Mouse (Mus musculus): Measurements from ENCODE around the gene Zer1. TPM values are rescaled to one million over a fixed set of nuclear protein-coding genes. Genes with fewer than 3 reads are reported as not detected.
A peak's percentile ranks its signal among the peaks of the same experiment; 100 is the strongest.

Gene Zer1
- polyA plus RNA-seq, 1 experiment from 2014 or later, result 15.1 TPM

DNA sequence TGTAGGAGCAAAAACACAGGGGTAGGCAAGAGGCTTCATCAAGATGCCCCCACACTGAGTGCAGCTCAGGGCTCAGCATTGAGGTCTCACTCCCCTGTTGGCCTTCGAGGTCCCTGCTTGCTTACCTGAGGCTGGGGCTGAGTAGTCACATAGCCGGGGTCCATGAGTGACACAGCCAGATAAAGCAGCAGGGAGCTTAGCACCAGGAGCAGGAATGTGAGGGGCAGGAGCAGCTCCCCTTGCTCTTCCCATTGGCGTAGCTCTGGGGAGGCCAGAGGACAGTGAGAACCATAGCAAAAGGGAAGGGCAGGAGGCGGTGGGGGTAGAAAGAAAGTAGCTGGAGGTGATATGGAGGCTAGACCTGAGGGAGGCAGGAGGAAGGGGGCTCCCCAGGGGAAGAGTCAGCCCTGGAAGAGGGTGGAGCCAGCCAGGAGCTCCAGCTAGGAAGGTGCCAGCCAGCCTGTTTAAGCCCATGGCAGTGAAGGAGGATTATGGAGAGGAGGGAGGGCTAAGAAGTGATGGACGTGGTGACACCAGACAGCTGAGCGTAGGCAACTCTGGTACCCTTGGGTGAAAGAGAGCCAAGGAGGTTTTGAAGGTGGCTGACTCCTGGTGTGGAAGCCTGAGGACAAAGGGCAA, 32.0 kb downstream of the Zer1 start:
- 54% methylated on average over 6 of the region's 6 CpGs for WGBS
- Histone ChIP-seq H3K4me1 (ENCODE audit: control insufficient read depth, insufficient read depth, low read length) (peaks cover 10% of the 10 kb centered on the region), H3K9ac (replicated peaks; ENCODE audit: low read length) (no peak overlapping the region), H3K27me3 (ENCODE audit: control insufficient read depth, insufficient read depth, low read length) (no peaks in the 10 kb centered on the region), H3K4me3 (replicated peaks; ENCODE audit: low read depth, low read length) (no peak overlapping the region), H3K36me3 (ENCODE audit: control insufficient read depth, insufficient read depth, low read length) (peaks cover 11% of the 10 kb centered on the region), H3K27ac (replicated peaks; ENCODE audit: low read depth, low read length) (no peak overlapping the region), H3K9me3 (ENCODE audit: control insufficient read depth, low read length) (no peaks in the 10 kb centered on the region), H3K4me2 (ENCODE audit: low read length) (peak overlapping the region; percentile 84)
- DNase-seq, result peak; percentile 5
- ATAC-seq (ENCODE audit: low FRiP score, low TSS enrichment), result no peak

DNA sequence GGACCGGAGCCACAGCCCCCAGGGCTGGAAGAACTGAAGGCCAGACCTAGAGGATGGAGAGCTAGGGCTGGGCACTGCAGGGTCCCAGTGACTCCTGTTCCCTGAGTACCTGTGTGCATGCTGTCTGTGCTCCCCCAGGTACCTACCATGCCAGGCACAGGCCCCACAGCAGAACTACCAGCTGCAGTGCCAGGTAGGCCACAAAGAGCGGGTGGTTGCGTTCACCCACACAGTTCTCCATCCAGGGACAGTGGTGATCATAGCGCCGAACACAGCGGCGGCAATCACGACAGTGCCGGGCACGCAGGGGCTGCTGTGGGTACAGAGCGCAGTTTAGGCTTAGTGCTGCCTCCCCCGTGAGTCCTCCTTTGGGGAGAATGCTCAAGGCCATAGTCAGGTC, 32.9 kb downstream of the Zer1 start:
- Histone ChIP-seq H3K9ac (replicated peaks; ENCODE audit: low read length) (no peak overlapping the region), H3K4me1 (ENCODE audit: control insufficient read depth, insufficient read depth, low read length) (peaks cover 10% of the 10 kb centered on the region), H3K9me3 (ENCODE audit: control insufficient read depth, low read length) (no peaks in the 10 kb centered on the region), H3K36me3 (ENCODE audit: control insufficient read depth, insufficient read depth, low read length) (peaks cover 3% of the 10 kb centered on the region; the same call in 1 of the 2 replicates), H3K4me2 (ENCODE audit: low read length) (no peak overlapping the region), H3K27me3 (ENCODE audit: control insufficient read depth, insufficient read depth, low read length) (no peaks in the 10 kb centered on the region), H3K27ac (replicated peaks; ENCODE audit: low read depth, low read length) (no peak overlapping the region), H3K4me3 (replicated peaks; ENCODE audit: low read depth, low read length) (no peak overlapping the region)
- DNase-seq (no peak), ATAC-seq (ENCODE audit: low FRiP score, low TSS enrichment) (no peak)
- 93% methylated on average over 12 of the region's 12 CpGs for WGBS

DNA sequence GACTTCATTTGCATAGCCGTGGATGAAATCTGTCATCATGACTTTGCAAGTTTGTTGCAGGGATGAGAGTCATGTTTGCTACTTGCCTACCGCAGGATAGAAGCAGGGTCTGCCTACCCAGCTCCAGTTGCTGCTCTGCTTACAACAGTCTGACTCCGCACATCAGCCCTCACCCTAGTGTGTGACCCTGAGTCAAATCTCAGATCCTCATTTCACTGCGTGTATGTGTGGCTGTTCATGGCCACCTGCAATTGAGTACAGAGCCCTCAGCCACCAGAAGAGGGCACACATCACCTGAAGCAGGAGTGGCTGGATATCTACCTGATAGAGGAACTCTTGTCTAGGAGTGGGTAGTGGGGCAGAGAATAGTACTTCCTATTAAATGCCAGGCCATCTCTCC, 37.1 kb downstream of the Zer1 start:
- Histone ChIP-seq H3K4me3 (replicated peaks; ENCODE audit: low read depth, low read length) (no peak overlapping the region), H3K4me2 (ENCODE audit: low read length) (no peak overlapping the region), H3K27me3 (ENCODE audit: control insufficient read depth, insufficient read depth, low read length) (no peaks in the 10 kb centered on the region), H3K9ac (replicated peaks; ENCODE audit: low read length) (no peak overlapping the region), H3K4me1 (ENCODE audit: control insufficient read depth, insufficient read depth, low read length) (no peaks in the 10 kb centered on the region), H3K9me3 (ENCODE audit: control insufficient read depth, low read length) (no peaks in the 10 kb centered on the region), H3K27ac (replicated peaks; ENCODE audit: low read depth, low read length) (no peak overlapping the region), H3K36me3 (ENCODE audit: control insufficient read depth, insufficient read depth, low read length) (no peaks in the 10 kb centered on the region; the same call in 1 of the 2 replicates)
- WGBS, result 91% methylated on average over 4 of the region's 4 CpGs
- no peak for ATAC-seq (ENCODE audit: low FRiP score, low TSS enrichment)
- DNase-seq, result no peak

DNA sequence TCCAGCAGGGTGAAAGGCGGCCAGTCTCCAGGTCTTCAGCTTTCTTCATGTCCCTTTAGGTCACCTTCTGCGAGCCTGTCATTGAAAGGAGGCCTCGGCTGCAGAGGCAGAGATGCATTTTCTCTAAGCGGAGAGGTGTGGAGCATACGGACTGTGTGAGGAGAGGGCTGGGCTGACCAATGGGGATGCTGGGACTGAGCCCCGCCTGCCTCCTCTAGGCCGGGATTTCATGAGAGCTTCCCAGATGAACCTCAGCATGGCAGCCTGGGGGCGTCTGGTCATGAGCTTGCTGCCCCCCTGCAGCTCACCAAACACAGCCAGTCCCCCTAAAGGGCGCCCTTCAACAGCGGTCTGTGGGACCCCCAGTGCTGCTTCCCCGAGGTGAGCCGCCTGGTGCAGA, 39.8 kb downstream of the Zer1 start:
- 4% methylated on average over 12 of the region's 12 CpGs for WGBS
- no peaks in the 10 kb centered on the region for H3K9me3 ChIP-seq (ENCODE audit: control insufficient read depth, low read length)
- ATAC-seq (ENCODE audit: low FRiP score, low TSS enrichment) (no peak), DNase-seq (peak; percentile 49)
- no peaks in the 10 kb centered on the region for H3K4me1 ChIP-seq (ENCODE audit: control insufficient read depth, insufficient read depth, low read length)
- H3K4me2 ChIP-seq (ENCODE audit: low read length), result peak overlapping the region; percentile 23
- H3K27ac ChIP-seq (replicated peaks; ENCODE audit: low read depth, low read length), result no peak overlapping the region
- H3K4me3 ChIP-seq (replicated peaks; ENCODE audit: low read depth, low read length), result no peak overlapping the region
- no peaks in the 10 kb centered on the region for H3K27me3 ChIP-seq (ENCODE audit: control insufficient read depth, insufficient read depth, low read length)
- H3K36me3 ChIP-seq (ENCODE audit: control insufficient read depth, insufficient read depth, low read length), result no peaks in the 10 kb centered on the region
- H3K9ac ChIP-seq (replicated peaks; ENCODE audit: low read length), result peak overlapping the region; percentile 18; the same call in 1 of the 2 replicates

GRCm38 (mm10) chr2:30084113-30084512, 40.3 kb downstream of the Zer1 start:
- Histone ChIP-seq H3K9ac (replicated peaks; ENCODE audit: low read length) (peak overlapping the region; percentile 18; the same call in 1 of the 2 replicates), H3K27me3 (ENCODE audit: control insufficient read depth, insufficient read depth, low read length) (no peaks in the 10 kb centered on the region), H3K9me3 (ENCODE audit: control insufficient read depth, low read length) (no peaks in the 10 kb centered on the region), H3K4me1 (ENCODE audit: control insufficient read depth, insufficient read depth, low read length) (no peaks in the 10 kb centered on the region), H3K27ac (replicated peaks; ENCODE audit: low read depth, low read length) (no peak overlapping the region), H3K4me2 (ENCODE audit: low read length) (peak overlapping the region; percentile 23), H3K4me3 (replicated peaks; ENCODE audit: low read depth, low read length) (no peak overlapping the region), H3K36me3 (ENCODE audit: control insufficient read depth, insufficient read depth, low read length) (no peaks in the 10 kb centered on the region)
- DNase-seq, result no peak
- ATAC-seq (ENCODE audit: low FRiP score, low TSS enrichment), result no peak
- 58% methylated on average over 5 of the region's 5 CpGs for WGBS

DNA sequence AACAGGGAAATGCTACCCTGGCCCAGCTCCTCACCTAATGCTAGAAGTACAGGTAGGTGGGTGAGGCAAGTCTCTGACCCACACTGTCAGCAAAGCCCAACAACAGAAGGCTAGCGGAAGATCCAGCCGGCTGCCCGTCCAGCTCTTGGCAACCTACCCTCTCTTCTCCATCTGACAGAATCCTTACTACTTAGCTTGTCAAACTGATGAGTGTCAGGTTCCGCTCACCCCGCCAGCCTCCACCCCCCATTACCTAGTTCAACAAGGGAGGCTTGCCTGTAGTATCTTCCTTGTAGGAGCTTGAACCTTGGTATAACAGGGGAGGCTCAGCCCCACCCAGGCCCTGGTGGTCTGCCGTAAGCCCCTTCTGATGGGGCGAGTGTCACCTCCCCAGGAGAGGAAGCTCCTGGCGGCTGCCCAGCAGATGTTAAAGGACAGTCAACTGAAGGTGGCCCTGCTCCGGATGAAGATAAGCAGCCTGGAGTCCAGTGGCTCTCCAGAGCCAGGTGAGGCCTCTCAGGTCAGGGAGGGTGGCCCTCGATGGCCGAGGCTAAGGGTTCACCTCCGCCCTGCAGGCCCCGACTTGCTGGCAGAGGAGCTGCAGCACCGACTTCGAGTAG, 44.1 kb downstream of the Zer1 start:
- no peak overlapping the region for H3K4me3 ChIP-seq (replicated peaks; ENCODE audit: low read depth, low read length)
- H3K27me3 ChIP-seq (ENCODE audit: control insufficient read depth, insufficient read depth, low read length), result no peaks in the 10 kb centered on the region
- H3K9ac ChIP-seq (replicated peaks; ENCODE audit: low read length), result no peak overlapping the region
- H3K36me3 ChIP-seq (ENCODE audit: control insufficient read depth, insufficient read depth, low read length), result no peaks in the 10 kb centered on the region
- H3K27ac ChIP-seq (replicated peaks; ENCODE audit: low read depth, low read length), result no peak overlapping the region
- no peak for DNase-seq
- H3K4me1 ChIP-seq (ENCODE audit: control insufficient read depth, insufficient read depth, low read length), result 0 out of 2 replicates have a peak, but pooled peaks cover 8% of the 10 kb centered on the region
- no peak overlapping the region for H3K4me2 ChIP-seq (ENCODE audit: low read length)
- WGBS, result 91% methylated on average over 15 of the region's 15 CpGs
- no peaks in the 10 kb centered on the region for H3K9me3 ChIP-seq (ENCODE audit: control insufficient read depth, low read length)
- ATAC-seq (ENCODE audit: low FRiP score, low TSS enrichment), result no peak

GRCm38 (mm10) chr2:30078760-30079159, 45.6 kb downstream of the Zer1 start:
- no peaks in the 10 kb centered on the region for H3K9me3 ChIP-seq (ENCODE audit: control insufficient read depth, low read length)
- WGBS, result 74% methylated on average over 4 of the region's 4 CpGs
- H3K36me3 ChIP-seq (ENCODE audit: control insufficient read depth, insufficient read depth, low read length), result no peaks in the 10 kb centered on the region
- no peaks in the 10 kb centered on the region for H3K27me3 ChIP-seq (ENCODE audit: control insufficient read depth, insufficient read depth, low read length)
- H3K9ac ChIP-seq (replicated peaks; ENCODE audit: low read length), result no peak overlapping the region
- 0 out of 2 replicates have a peak, but pooled peaks cover 8% of the 10 kb centered on the region for H3K4me1 ChIP-seq (ENCODE audit: control insufficient read depth, insufficient read depth, low read length)
- no peak overlapping the region for H3K4me2 ChIP-seq (ENCODE audit: low read length)
- ATAC-seq (ENCODE audit: low FRiP score, low TSS enrichment) (no peak), DNase-seq (no peak)
- no peak overlapping the region for H3K27ac ChIP-seq (replicated peaks; ENCODE audit: low read depth, low read length)
- H3K4me3 ChIP-seq (replicated peaks; ENCODE audit: low read depth, low read length), result no peak overlapping the region

GRCm38 (mm10) chr2:30078349-30078712, 46.1 kb downstream of the Zer1 start:
- WGBS, result 26% methylated on average over 10 of the region's 10 CpGs
- Histone ChIP-seq H3K4me1 (ENCODE audit: control insufficient read depth, insufficient read depth, low read length) (0 out of 2 replicates have a peak, but pooled peaks cover 8% of the 10 kb centered on the region), H3K9ac (replicated peaks; ENCODE audit: low read length) (no peak overlapping the region), H3K4me2 (ENCODE audit: low read length) (peak overlapping the region; percentile 79; the same call in 1 of the 2 replicates), H3K9me3 (ENCODE audit: control insufficient read depth, low read length) (no peaks in the 10 kb centered on the region), H3K4me3 (replicated peaks; ENCODE audit: low read depth, low read length) (peak overlapping the region; percentile 38; the same call in 1 of the 2 replicates), H3K36me3 (ENCODE audit: control insufficient read depth, insufficient read depth, low read length) (peaks cover 3% of the 10 kb centered on the region; the same call in 1 of the 2 replicates), H3K27ac (replicated peaks; ENCODE audit: low read depth, low read length) (no peak overlapping the region), H3K27me3 (ENCODE audit: control insufficient read depth, insufficient read depth, low read length) (no peaks in the 10 kb centered on the region)
- ATAC-seq (ENCODE audit: low FRiP score, low TSS enrichment), result no peak
- DNase-seq, result no peak

Measured in midbrain, embryonic 14.5 days (tissue).